Mouse (Mus musculus) heart, embryonic 10.5 days (tissue): ENCODE measurements at regions not wholly inside any gene's neighbourhood (a gene's known extent, or its start where the extent isn't known, plus 50 kb on each side); places are given as distances from the start of the nearest gene placed in this dataset.

Experiments
- DNase-seq: peaks from one replicate; pipeline ENCODE4 v3.0.0-alpha.2; 2017; ENCODE audit warnings: low spot score
- H3K27ac ChIP-seq: fragments of 300-500 bp; sonication (generic); 2 replicates; pipeline ENCODE4 v1.5.1; 2016; ENCODE audit warnings: mild to moderate bottlenecking
- H3K27me3 ChIP-seq: fragments of 300-500 bp; sonication (generic); 2 replicates; pipeline ENCODE4 v1.6.1; 2016; ENCODE audit warnings: mild to moderate bottlenecking; ENCODE audit not compliant: poor library complexity, insufficient read depth, severe bottlenecking
- H3K36me3 ChIP-seq: fragments of 300-500 bp; sonication (generic); 2 replicates; pipeline ENCODE4 v1.6.1; 2016; ENCODE audit warnings: mild to moderate bottlenecking, moderate library complexity
- H3K4me1 ChIP-seq: fragments of 300-500 bp; sonication (generic); 2 replicates; pipeline ENCODE4 v1.6.1; 2016; ENCODE audit warnings: mild to moderate bottlenecking
- H3K4me3 ChIP-seq: fragments of 300-500 bp; sonication (generic); 2 replicates; pipeline ENCODE4 v1.5.1; 2016; ENCODE audit warnings: mild to moderate bottlenecking, moderate library complexity
- H3K9me3 ChIP-seq: fragments of 300-500 bp; sonication (generic); 2 replicates; pipeline ENCODE4 v1.6.1; 2016; ENCODE audit warnings: mild to moderate bottlenecking, moderate library complexity
- WGBS: fragments of 180-500 bp; shearing (Covaris S2); methylation state at CpG from one replicate; pipeline ENCODE4 v1.1.7; 2016; 5-methylcytosine and 5-hydroxymethylcytosine counted together

GRCm38 (mm10) chr3:9884691-9885354 is 203.1 kb upstream of the Gm9833 start:
- H3K4me3 ChIP-seq = no peak overlapping the region
- no peaks in the 10 kb centered on the region for H3K9me3 ChIP-seq
- H3K36me3 ChIP-seq = no peaks in the 10 kb centered on the region
- H3K27ac ChIP-seq = no peak overlapping the region
- no peaks in the 10 kb centered on the region for H3K4me1 ChIP-seq
- 50% methylated on average over 5 of the region's 5 CpGs for WGBS
- peak; percentile 46 for DNase-seq
- no peaks in the 10 kb centered on the region for H3K27me3 ChIP-seq

GRCm38 (mm10) chr3:9885565-9885964 is 202.3 kb upstream of the Gm9833 start:
- 71% methylated on average over 8 of the region's 8 CpGs for WGBS
- DNase-seq = peak; percentile 30
- no peaks in the 10 kb centered on the region for H3K9me3 ChIP-seq

GRCm38 (mm10) chr3:9886077-9886476 is 201.8 kb upstream of the Gm9833 start:
- Histone ChIP-seq H3K36me3 (no peaks in the 10 kb centered on the region), H3K4me1 (no peaks in the 10 kb centered on the region), H3K27me3 (no peaks in the 10 kb centered on the region), H3K4me3 (no peak overlapping the region), H3K9me3 (no peaks in the 10 kb centered on the region), H3K27ac (no peak overlapping the region)
- DNase-seq = peak; percentile 10
- WGBS = 86% methylated on average over 4 of the region's 4 CpGs

More at GRCm38 (mm10) chr3:9885565-9885964, 202.3 kb upstream of the Gm9833 start:
- Histone ChIP-seq H3K4me3 (no peak overlapping the region), H3K27ac (no peak overlapping the region), H3K36me3 (no peaks in the 10 kb centered on the region), H3K4me1 (no peaks in the 10 kb centered on the region), H3K27me3 (no peaks in the 10 kb centered on the region)

- 67% methylated on average over 10 of the region's 10 CpGs for WGBS
- DNase-seq = peak; percentile 35
- no peak overlapping the region for H3K27ac ChIP-seq
Observed at GRCm38 (mm10) chr3:9886765-9887626, 200.9 kb upstream of the Gm9833 start.

GRCm38 (mm10) chr3:9887627-9887994 is 200.3 kb upstream of the Gm9833 start:
- no peaks in the 10 kb centered on the region for H3K27me3 ChIP-seq
- 78% methylated on average over 2 of the region's 2 CpGs for WGBS
- H3K4me1 ChIP-seq = no peaks in the 10 kb centered on the region
- H3K27ac ChIP-seq = no peak overlapping the region
- no peaks in the 10 kb centered on the region for H3K36me3 ChIP-seq
- H3K9me3 ChIP-seq = no peaks in the 10 kb centered on the region
- no peak for DNase-seq
- no peak overlapping the region for H3K4me3 ChIP-seq

More at GRCm38 (mm10) chr3:9886765-9887626, 200.9 kb upstream of the Gm9833 start:
- H3K4me1 ChIP-seq = no peaks in the 10 kb centered on the region
- no peaks in the 10 kb centered on the region for H3K9me3 ChIP-seq
- H3K36me3 ChIP-seq = no peaks in the 10 kb centered on the region
- H3K27me3 ChIP-seq = no peaks in the 10 kb centered on the region
- no peak overlapping the region for H3K4me3 ChIP-seq

- no peaks in the 10 kb centered on the region for H3K4me1 ChIP-seq
- no peaks in the 10 kb centered on the region for H3K27me3 ChIP-seq
- H3K36me3 ChIP-seq = no peaks in the 10 kb centered on the region
- no peak for DNase-seq
- no peaks in the 10 kb centered on the region for H3K9me3 ChIP-seq
- H3K27ac ChIP-seq = no peak overlapping the region
- WGBS = 80% methylated on average over 5 of the region's 5 CpGs
- no peak overlapping the region for H3K4me3 ChIP-seq
Observed at GRCm38 (mm10) chr3:9888051-9888450, 199.9 kb upstream of the Gm9833 start.

GRCm38 (mm10) chr3:9892884-9893494 is 194.9 kb upstream of the Gm9833 start:
- H3K27me3 ChIP-seq = no peaks in the 10 kb centered on the region
- WGBS = 76% methylated on average over 4 of the region's 4 CpGs
- H3K4me3 ChIP-seq = no peak overlapping the region
- DNase-seq = no peak
- no peaks in the 10 kb centered on the region for H3K9me3 ChIP-seq
- H3K27ac ChIP-seq = no peak overlapping the region
- no peaks in the 10 kb centered on the region for H3K36me3 ChIP-seq
- no peaks in the 10 kb centered on the region for H3K4me1 ChIP-seq

- H3K27me3 ChIP-seq = no peaks in the 10 kb centered on the region
- DNase-seq = no peak
- no peaks in the 10 kb centered on the region for H3K4me1 ChIP-seq
- 82% methylated on average over 11 of the region's 11 CpGs for WGBS
- H3K36me3 ChIP-seq = no peaks in the 10 kb centered on the region
- H3K9me3 ChIP-seq = no peaks in the 10 kb centered on the region
- no peak overlapping the region for H3K27ac ChIP-seq
- H3K4me3 ChIP-seq = no peak overlapping the region
Observed at GRCm38 (mm10) chr3:9895396-9896135, 192.3 kb upstream of the Gm9833 start.

- no peak for DNase-seq
- Histone ChIP-seq H3K36me3 (no peaks in the 10 kb centered on the region), H3K4me1 (no peaks in the 10 kb centered on the region), H3K27me3 (no peaks in the 10 kb centered on the region), H3K9me3 (no peaks in the 10 kb centered on the region), H3K27ac (no peak overlapping the region), H3K4me3 (no peak overlapping the region)
- WGBS = 79% methylated on average over 5 of the region's 5 CpGs
Observed at GRCm38 (mm10) chr3:9896303-9896702, 191.6 kb upstream of the Gm9833 start.

- no peaks in the 10 kb centered on the region for H3K9me3 ChIP-seq
- no peak overlapping the region for H3K27ac ChIP-seq
- H3K4me1 ChIP-seq = no peaks in the 10 kb centered on the region
- DNase-seq = no peak
- no peaks in the 10 kb centered on the region for H3K36me3 ChIP-seq
- H3K27me3 ChIP-seq = no peaks in the 10 kb centered on the region
- WGBS = 72% methylated on average over 5 of the region's 5 CpGs
- H3K4me3 ChIP-seq = no peak overlapping the region
Observed at GRCm38 (mm10) chr3:9901663-9902062, 186.2 kb upstream of the Gm9833 start.

GRCm38 (mm10) chr3:9913357-9913756 is 174.6 kb upstream of the Gm9833 start:
- Histone ChIP-seq H3K4me3 (no peak overlapping the region), H3K27me3 (no peaks in the 10 kb centered on the region), H3K9me3 (no peaks in the 10 kb centered on the region), H3K27ac (no peak overlapping the region), H3K4me1 (no peaks in the 10 kb centered on the region), H3K36me3 (no peaks in the 10 kb centered on the region)
- no peak for DNase-seq
- WGBS = 70% methylated on average over 1 of the region's 1 CpGs

GRCm38 (mm10) chr3:9916538-9917106 is 171.3 kb upstream of the Gm9833 start:
- H3K27me3 ChIP-seq = no peaks in the 10 kb centered on the region
- H3K9me3 ChIP-seq = no peaks in the 10 kb centered on the region
- whole genome bisulfite sequencing = 86% methylated on average over 7 of the region's 7 CpGs
- no peak overlapping the region for H3K4me3 ChIP-seq
- DNase-seq = no peak
- no peaks in the 10 kb centered on the region for H3K4me1 ChIP-seq
- no peak overlapping the region for H3K27ac ChIP-seq
- no peaks in the 10 kb centered on the region for H3K36me3 ChIP-seq
